Mouse (Mus musculus) bone marrow macrophage, adult 2 months (primary cell): ENCODE results near the gene Cdh4. TPM values are rescaled to one million over a fixed set of nuclear protein-coding genes. Genes with fewer than 3 reads are reported as not detected.

ENCODE experiments used
- H3K27ac ChIP-seq: 2 replicates; pipeline ENCODE4 v1.5.1; 2012; ENCODE audit warnings: low read depth, low read length; ENCODE audit not compliant: insufficient read depth
- H3K4me1 ChIP-seq: 2 replicates; pipeline ENCODE4 v1.6.1; 2012; ENCODE audit warnings: low read length; ENCODE audit not compliant: control insufficient read depth, insufficient read depth
- H3K4me3 ChIP-seq: 2 replicates; pipeline ENCODE4 v1.5.1; 2012; ENCODE audit warnings: mild to moderate bottlenecking, low read length, moderate library complexity; ENCODE audit not compliant: insufficient read depth
- CTCF ChIP-seq: IDR thresholded peaks from 2 replicates; pipeline ENCODE4 v1.5.1; 2012; ENCODE audit warnings: low read depth, mild to moderate bottlenecking, low read length, moderate library complexity
- POLR2A ChIP-seq: IDR thresholded peaks from 2 replicates; pipeline ENCODE4 v1.6.1; 2012; ENCODE audit warnings: mild to moderate bottlenecking, low read depth, low read length, borderline replicate concordance
- polyA plus RNA-seq: library from polyadenylated mRNA; stranded (reverse); fragments of >200 nt; gene quantifications from 2 replicates; pipeline ENCODE4 v1.2.4, GENCODE M21; 2012; ENCODE audit not compliant: missing spikeins, insufficient read depth, insufficient read length

The Cdh4 gene
- polyA plus RNA-seq, 1 experiment: not detected

GRCm38 (mm10) chr2:179720366-179720765, 278.1 kb downstream of the Cdh4 start:
- Histone ChIP-seq H3K27ac (no peak overlapping the region), H3K4me1 (no peaks in the 10 kb centered on the region), H3K4me3 (no peak overlapping the region)
- no peak for TF ChIP-seq POLR2A
- TF ChIP-seq CTCF: no peak

- TF ChIP-seq CTCF (no peak), POLR2A (no peak)
- H3K4me3 ChIP-seq: no peak overlapping the region
- H3K27ac ChIP-seq: no peak overlapping the region
- no peaks in the 10 kb centered on the region for H3K4me1 ChIP-seq
These were observed 279.6 kb downstream of the Cdh4 start for GRCm38 (mm10) chr2:179721534-179722516.

- TF ChIP-seq POLR2A (no peak), CTCF (no peak)
- Histone ChIP-seq H3K4me1 (no peaks in the 10 kb centered on the region), H3K27ac (no peak overlapping the region), H3K4me3 (no peak overlapping the region)
These were observed 280.6 kb downstream of the Cdh4 start for GRCm38 (mm10) chr2:179722776-179723386.

- Histone ChIP-seq H3K27ac (no peak overlapping the region), H3K4me3 (no peak overlapping the region), H3K4me1 (no peaks in the 10 kb centered on the region)
- no peak for TF ChIP-seq POLR2A
- TF ChIP-seq CTCF: no peak
These were observed 281.2 kb downstream of the Cdh4 start for GRCm38 (mm10) chr2:179723401-179723800.

GRCm38 (mm10) chr2:179729002-179729401, 286.8 kb downstream of the Cdh4 start:
- TF ChIP-seq POLR2A (no peak), CTCF (no peak)
- no peaks in the 10 kb centered on the region for H3K4me1 ChIP-seq

GRCm38 (mm10) chr2:179729802-179730201, 287.6 kb downstream of the Cdh4 start:
- Histone ChIP-seq H3K4me1 (no peaks in the 10 kb centered on the region), H3K4me3 (no peak overlapping the region), H3K27ac (no peak overlapping the region)
- TF ChIP-seq POLR2A (no peak), CTCF (no peak)

More at GRCm38 (mm10) chr2:179729002-179729401, 286.8 kb downstream of the Cdh4 start:
- Histone ChIP-seq H3K4me3 (no peak overlapping the region), H3K27ac (no peak overlapping the region)

- Histone ChIP-seq H3K27ac (no peak overlapping the region), H3K4me3 (no peak overlapping the region), H3K4me1 (no peaks in the 10 kb centered on the region)
- TF ChIP-seq CTCF: no peak
- TF ChIP-seq POLR2A: no peak
These were observed 291.1 kb downstream of the Cdh4 start for GRCm38 (mm10) chr2:179733141-179733831.

- Histone ChIP-seq H3K27ac (no peak overlapping the region), H3K4me3 (no peak overlapping the region), H3K4me1 (no peaks in the 10 kb centered on the region)
- TF ChIP-seq POLR2A (no peak), CTCF (no peak)
These were observed 300.2 kb downstream of the Cdh4 start for GRCm38 (mm10) chr2:179742419-179742818.

GRCm38 (mm10) chr2:179742828-179743227, 300.6 kb downstream of the Cdh4 start:
- no peaks in the 10 kb centered on the region for H3K4me1 ChIP-seq
- H3K27ac ChIP-seq: no peak overlapping the region
- no peak for TF ChIP-seq CTCF
- TF ChIP-seq POLR2A: no peak
- H3K4me3 ChIP-seq: no peak overlapping the region
